In the genomic region with DNA sequence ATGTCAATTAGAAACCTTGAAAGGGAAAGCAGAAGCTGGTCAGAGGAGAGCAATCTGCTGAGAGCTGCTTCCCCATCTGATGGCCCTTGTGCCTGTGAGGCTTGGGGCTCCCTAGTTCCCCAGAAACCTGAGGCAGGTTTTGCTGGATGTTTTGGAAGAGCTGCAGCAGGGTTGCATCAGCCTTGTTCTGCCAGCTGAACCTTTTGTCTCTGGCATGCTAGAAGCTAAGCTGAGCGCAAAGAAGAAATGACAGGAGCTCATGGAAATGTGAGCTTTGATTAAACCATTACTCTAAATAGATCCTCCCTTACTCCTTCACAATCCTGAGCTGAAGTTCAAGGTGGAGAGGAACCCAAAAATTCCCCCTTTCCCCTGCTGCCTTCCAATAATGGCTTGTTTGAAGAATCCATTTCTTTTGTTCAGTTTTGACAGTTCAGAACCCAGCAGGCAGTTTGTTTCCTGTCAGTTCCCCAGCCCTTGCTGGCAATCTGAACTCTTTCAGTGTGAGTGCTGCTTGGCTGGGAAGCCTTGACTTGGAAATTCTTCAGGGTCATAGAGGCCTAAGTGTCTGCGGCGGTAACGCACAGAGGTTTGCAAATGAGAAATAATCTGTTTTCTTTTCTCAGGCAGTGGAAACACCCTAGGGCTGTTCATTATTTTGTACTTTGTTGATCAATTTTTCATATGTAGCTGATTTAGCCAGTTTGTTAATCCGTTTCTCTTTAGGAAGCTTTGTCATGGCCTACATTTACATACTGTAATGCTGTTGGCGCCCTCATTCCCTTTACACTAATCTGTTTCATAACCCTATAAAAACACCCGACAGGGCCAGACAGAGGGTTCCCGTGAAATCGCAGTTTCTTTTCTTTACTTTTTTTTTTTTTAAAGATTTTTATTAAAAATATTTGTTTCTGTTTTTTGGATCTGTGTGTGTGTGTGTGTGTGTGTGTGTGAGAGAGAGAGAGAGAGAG, we compare ENCODE assay signal across 11 mouse cellular contexts.
DNase-seq lines count a peak whose midpoint lies in the region; ATAC-seq lines count a peak whose summit lies in the region.
"Had no signal": no experiment of that assay in that cellular context is flagged by ENCODE, and none has a peak within 500 bp of the region (broad histone marks: within the 10 kb centered on the region; RNA-seq: fewer than 3 reads in every experiment).

No protein-coding gene starts in this region.

- H3K9me3 ChIP-seq in hindbrain, embryonic 10.5 days = no peaks in the 10 kb centered on the region
- no peaks in the 10 kb centered on the region for H3K9me3 ChIP-seq in hindbrain, embryonic 12.5 days (replicated peaks)
- no peaks in the 10 kb centered on the region for H3K9me3 ChIP-seq in embryonic facial prominence, embryonic 13.5 days
- H3K9me3 ChIP-seq in midbrain, embryonic 10.5 days (replicated peaks) = no peaks in the 10 kb centered on the region

- no peak overlapping the region for H3K4me3 ChIP-seq in hindbrain, embryonic 10.5 days
- no peak overlapping the region for H3K4me3 ChIP-seq in hindbrain, embryonic 12.5 days
- H3K4me3 ChIP-seq in embryonic facial prominence, embryonic 13.5 days = no peak overlapping the region
- no peak overlapping the region for H3K4me3 ChIP-seq in midbrain, embryonic 10.5 days

- ATAC-seq in hindbrain, embryonic 12.5 days (ENCODE audit: low FRiP score) = no peak
- ATAC-seq in embryonic facial prominence, embryonic 13.5 days (ENCODE audit: insufficient number of reproducible peaks, insufficient read depth, low FRiP score, low TSS enrichment, low read depth) = no peak

- no peak overlapping the region for H3K9ac ChIP-seq in hindbrain, embryonic 12.5 days
- no peak overlapping the region for H3K9ac ChIP-seq in embryonic facial prominence, embryonic 13.5 days

- no peaks in the 10 kb centered on the region for H3K27me3 ChIP-seq in hindbrain, embryonic 10.5 days (ENCODE audit: insufficient read depth, poor library complexity, severe bottlenecking)
- no peaks in the 10 kb centered on the region for H3K27me3 ChIP-seq in hindbrain, embryonic 12.5 days
- H3K27me3 ChIP-seq in embryonic facial prominence, embryonic 13.5 days = no peaks in the 10 kb centered on the region
- no peaks in the 10 kb centered on the region for H3K27me3 ChIP-seq in midbrain, embryonic 10.5 days (ENCODE audit: low read depth, poor library complexity, severe bottlenecking)

- H3K27ac ChIP-seq in hindbrain, embryonic 10.5 days = no peak overlapping the region
- no peak overlapping the region for H3K27ac ChIP-seq in hindbrain, embryonic 12.5 days
- peak overlapping the region; percentile 48; the same call in 1 of the 2 replicates for H3K27ac ChIP-seq in embryonic facial prominence, embryonic 13.5 days
- H3K27ac ChIP-seq in midbrain, embryonic 10.5 days (replicated peaks) = peak overlapping the region; percentile 35
- H3K27ac ChIP-seq: macrophage had no signal

- H3K4me2 ChIP-seq in hindbrain, embryonic 12.5 days (replicated peaks) = no peak overlapping the region
- no peak overlapping the region for H3K4me2 ChIP-seq in embryonic facial prominence, embryonic 13.5 days

- 69% methylated on average over 9 of the region's 9 CpGs for WGBS in hindbrain, embryonic 10.5 days
- WGBS in hindbrain, embryonic 12.5 days = 57% methylated on average over 9 of the region's 9 CpGs
- WGBS in embryonic facial prominence, embryonic 13.5 days = 52% methylated on average over 9 of the region's 9 CpGs
- WGBS in midbrain, embryonic 10.5 days = 74% methylated on average over 9 of the region's 9 CpGs

- peaks cover 7% of the 10 kb centered on the region for H3K4me1 ChIP-seq in hindbrain, embryonic 10.5 days (replicated peaks)
- no peaks in the 10 kb centered on the region; the same call in 1 of the 2 replicates for H3K4me1 ChIP-seq in hindbrain, embryonic 12.5 days
- H3K4me1 ChIP-seq in embryonic facial prominence, embryonic 13.5 days = peaks cover 13% of the 10 kb centered on the region; the same call in 1 of the 2 replicates
- H3K4me1 ChIP-seq in midbrain, embryonic 10.5 days = peaks cover 13% of the 10 kb centered on the region

- no peaks in the 10 kb centered on the region for H3K36me3 ChIP-seq in hindbrain, embryonic 10.5 days
- no peaks in the 10 kb centered on the region for H3K36me3 ChIP-seq in hindbrain, embryonic 12.5 days
- H3K36me3 ChIP-seq in embryonic facial prominence, embryonic 13.5 days = no peaks in the 10 kb centered on the region
- H3K36me3 ChIP-seq in midbrain, embryonic 10.5 days = no peaks in the 10 kb centered on the region

- peak; percentile 11 for DNase-seq in hindbrain, embryonic 10.5 days (ENCODE audit: low spot score)
- peak; percentile 60 for DNase-seq in Muller cell, postnatal 12 days (ENCODE audit: inconsistent ontology term)
- no peak for DNase-seq in midbrain, embryonic 10.5 days (ENCODE audit: low spot score)
- DNase-seq in frontal cortex, postnatal 25 days (ENCODE audit: low spot score in 2 of 2) = no peak
- DNase-seq in natural killer cell, adult 2 months (ENCODE audit: low spot score in 2 of 2) = no peak
- DNase-seq in layer of hippocampus, adult 9-11 months = no peak
- DNase-seq: cerebellum, adult 8-10 months; thymus, postnatal 25 days had no signal

Comparison
In these comparisons a context has a peak if more than half of its experiments do, and no peak if none do; other contexts are left out.
1. DNase-seq: peak in hindbrain, embryonic 10.5 days (single experiment) and Muller cell, postnatal 12 days (single experiment); none in midbrain, embryonic 10.5 days (single experiment), frontal cortex, postnatal 25 days (0 of 2), natural killer cell, adult 2 months (0 of 2) and layer of hippocampus, adult 9-11 months (single experiment).
2. H3K27ac ChIP-seq: peak in embryonic facial prominence, embryonic 13.5 days (single experiment) and midbrain, embryonic 10.5 days (single experiment); none in hindbrain, embryonic 10.5 days (single experiment) and hindbrain, embryonic 12.5 days (single experiment).